Mouse (Mus musculus) MEL (cell line): Measurements from ENCODE around the gene Sult6b1. TPM values are rescaled to one million over a fixed set of nuclear protein-coding genes. Genes with fewer than 3 reads are reported as not detected.

Source experiments
- DNase-seq: peaks from one replicate; pipeline ENCODE4 v3.0.0; 2011; ENCODE audit warnings: low read depth, low spot score
- H3K27ac ChIP-seq: 2 replicates; pipeline ENCODE4 v1.5.1; 2012; ENCODE audit warnings: low read depth, mild to moderate bottlenecking, control low read depth, low read length, moderate library complexity; ENCODE audit not compliant: control insufficient read depth
- H3K27me3 ChIP-seq, 2 experiments: fragments of 150-350 bp in 1 of 2; sonication (generic) in 1 of 2; 2 replicates each; pipeline ENCODE4 v1.6.1; 2012; ENCODE audit warnings: low read length in 2 of 2, mild to moderate bottlenecking in 2 of 2, improper control_type of control experiment in 1 of 2, moderate library complexity in 1 of 2; ENCODE audit not compliant: insufficient read depth in 2 of 2, control insufficient read depth in 1 of 2
- H3K36me3 ChIP-seq, 2 experiments: 2 replicates each; pipeline ENCODE4 v1.6.1; 2012 to 2014; ENCODE audit warnings: low read length in 2 of 2, improper control_type of control experiment in 1 of 2, inconsistent platforms in 1 of 2, mild to moderate bottlenecking in 1 of 2; ENCODE audit not compliant: insufficient read depth in 2 of 2, control insufficient read depth in 1 of 2
- H3K4me1 ChIP-seq, 2 experiments: fragments of 150-350 bp in 1 of 2; sonication (generic) in 1 of 2; 2 replicates each; pipeline ENCODE4 v1.6.1; 2012; ENCODE audit warnings: low read length in 2 of 2, improper control_type of control experiment in 1 of 2, mild to moderate bottlenecking in 1 of 2; ENCODE audit not compliant: insufficient read depth in 2 of 2, control insufficient read depth in 1 of 2
- H3K4me3 ChIP-seq, 2 experiments: fragments of 150-350 bp in 1 of 2; sonication (generic) in 1 of 2; 2 replicates each; pipeline ENCODE4 v1.5.1; 2012; ENCODE audit warnings: low read depth in 2 of 2, low read length in 2 of 2, mild to moderate bottlenecking in 2 of 2, moderate library complexity in 2 of 2, control low read depth in 1 of 2, improper control_type of control experiment in 1 of 2; ENCODE audit not compliant: control insufficient read depth in 1 of 2, insufficient read depth in 1 of 2
- H3K79me2 ChIP-seq: 2 replicates; pipeline ENCODE4 v1.6.1; 2012; ENCODE audit warnings: mild to moderate bottlenecking, low read length, moderate library complexity; ENCODE audit not compliant: control insufficient read depth, poor library complexity, insufficient read depth
- H3K9ac ChIP-seq: 2 replicates; pipeline ENCODE4 v1.6.1; 2012; ENCODE audit warnings: low read depth, mild to moderate bottlenecking, control low read depth, low read length, moderate library complexity; ENCODE audit not compliant: control insufficient read depth, poor library complexity, severe bottlenecking
- H3K9me3 ChIP-seq: fragments of 150-350 bp; sonication (generic); replicated peaks from 2 replicates; pipeline ENCODE4 v1.6.1; 2012; ENCODE audit warnings: mild to moderate bottlenecking, low read length, improper control_type of control experiment, moderate library complexity; ENCODE audit not compliant: insufficient read depth
- CHD1 ChIP-seq: IDR thresholded peaks from 2 replicates; pipeline ENCODE4 v1.6.1; 2012; ENCODE audit warnings: low read depth, mild to moderate bottlenecking, inconsistent platforms, low read length, improper control_type of control experiment
- CHD2 ChIP-seq: IDR thresholded peaks from 2 replicates; pipeline ENCODE4 v1.6.1; 2011; ENCODE audit warnings: low read length, improper control_type of control experiment
- ELF1 ChIP-seq: IDR thresholded peaks from 2 replicates; pipeline ENCODE4 v1.6.1; 2014; ENCODE audit warnings: low read depth, mild to moderate bottlenecking, inconsistent platforms, low read length, improper control_type of control experiment, moderate library complexity
- EP300 ChIP-seq, 2 experiments: IDR thresholded peaks; 2 replicates each; pipeline ENCODE4 v1.6.1; 2011; ENCODE audit warnings: improper control_type of control experiment in 2 of 2, low read length in 2 of 2, low read depth in 1 of 2, mild to moderate bottlenecking in 1 of 2
- ETS1 ChIP-seq: IDR thresholded peaks from 2 replicates; pipeline ENCODE4 v1.6.1; 2012; ENCODE audit warnings: low read depth, mild to moderate bottlenecking, inconsistent platforms, low read length, improper control_type of control experiment, moderate library complexity
- GABPA ChIP-seq: IDR thresholded peaks from 2 replicates; pipeline ENCODE4 v1.6.1; 2012; ENCODE audit warnings: low read depth, mild to moderate bottlenecking, inconsistent platforms, low read length, improper control_type of control experiment, moderate library complexity
- GATA1 ChIP-seq: IDR thresholded peaks from 2 replicates; pipeline ENCODE4 v1.6.1; 2011; ENCODE audit warnings: low read depth, low read length, improper control_type of control experiment
- MAX ChIP-seq: IDR thresholded peaks from 2 replicates; pipeline ENCODE4 v1.6.1; 2011; ENCODE audit warnings: low read length, improper control_type of control experiment
- MAZ ChIP-seq: IDR thresholded peaks from 2 replicates; pipeline ENCODE4 v1.6.1; 2012; ENCODE audit warnings: low read depth, mild to moderate bottlenecking, inconsistent platforms, low read length, improper control_type of control experiment
- MXI1 ChIP-seq: IDR thresholded peaks from 2 replicates; pipeline ENCODE4 v1.6.1; 2011; ENCODE audit warnings: mild to moderate bottlenecking, low read depth, low read length, improper control_type of control experiment
- MYB ChIP-seq: IDR thresholded peaks from 2 replicates; pipeline ENCODE4 v1.6.1; 2011; ENCODE audit warnings: mild to moderate bottlenecking, low read depth, low read length, improper control_type of control experiment
- MYC ChIP-seq: IDR thresholded peaks from 2 replicates; pipeline ENCODE4 v1.6.1; 2011; ENCODE audit warnings: low read depth, mild to moderate bottlenecking, low read length, improper control_type of control experiment, moderate library complexity
- NRF1 ChIP-seq: IDR thresholded peaks from 2 replicates; pipeline ENCODE4 v1.6.1; 2014; ENCODE audit warnings: low read depth, mild to moderate bottlenecking, inconsistent platforms, low read length, improper control_type of control experiment, moderate library complexity; ENCODE audit not compliant: poor library complexity, insufficient read depth, severe bottlenecking
- RAD21 ChIP-seq: IDR thresholded peaks from 2 replicates; pipeline ENCODE4 v1.6.1; 2011; ENCODE audit warnings: mild to moderate bottlenecking, low read depth, low read length, improper control_type of control experiment
- RCOR1 ChIP-seq: IDR thresholded peaks from 2 replicates; pipeline ENCODE4 v1.6.1; 2012; ENCODE audit warnings: low read depth, mild to moderate bottlenecking, inconsistent platforms, low read length, improper control_type of control experiment
- TCF12 ChIP-seq: IDR thresholded peaks from 2 replicates; pipeline ENCODE4 v1.6.1; 2014; ENCODE audit warnings: low read depth, mild to moderate bottlenecking, inconsistent platforms, low read length, improper control_type of control experiment, moderate library complexity
- ZC3H11A ChIP-seq: IDR thresholded peaks from 2 replicates; pipeline ENCODE4 v1.6.1; 2012; ENCODE audit warnings: low read depth, mild to moderate bottlenecking, inconsistent platforms, low read length, improper control_type of control experiment
- ZKSCAN1 ChIP-seq: IDR thresholded peaks from 2 replicates; pipeline ENCODE4 v1.6.1; 2012; ENCODE audit warnings: low read depth, mild to moderate bottlenecking, inconsistent platforms, low read length, improper control_type of control experiment, moderate library complexity
- ZMIZ1 ChIP-seq: IDR thresholded peaks from 2 replicates; pipeline ENCODE4 v1.6.1; 2012; ENCODE audit warnings: low read depth, mild to moderate bottlenecking, inconsistent platforms, low read length, improper control_type of control experiment, moderate library complexity
- ZNF384 ChIP-seq: IDR thresholded peaks from 2 replicates; pipeline ENCODE4 v1.6.1; 2012; ENCODE audit warnings: low read depth, mild to moderate bottlenecking, inconsistent platforms, low read length, improper control_type of control experiment
- polyA plus RNA-seq, 2 experiments: library from polyadenylated mRNA; stranded (reverse) in 1 of 2; unstranded in 1 of 2; fragments of >175 nt in 1 of 2; fragments of >200 nt in 1 of 2; gene quantifications; 2 replicates each; pipeline versions ENCODE4 v1.2.1 to v1.2.4; 2012; ENCODE audit warnings: low replicate concordance in 2 of 2, low read depth in 1 of 2; ENCODE audit not compliant: insufficient read length in 2 of 2, insufficient read depth in 1 of 2, missing spikeins in 1 of 2
- total RNA-seq: library from RNA; depleted of rRNA; stranded (reverse); fragments of 300-350 nt; gene quantifications from 2 replicates; pipeline ENCODE4 v1.2.3, GENCODE M21; 2012

The Sult6b1 gene
- total and polyA plus RNA-seq, 3 experiments, result 0.29 TPM; not detected in 2

- peak; percentile 79 for DNase-seq
These were observed 29.1 kb upstream of the Sult6b1 start for GRCm38 (mm10) chr17:78935857-78936256.

GRCm38 (mm10) chr17:78917696-78918095 is 10.9 kb upstream of the Sult6b1 start:
- Histone ChIP-seq H3K9me3 (no peaks in the 10 kb centered on the region), H3K27me3 (no peaks in the 10 kb centered on the region), H3K79me2 (no peaks in the 10 kb centered on the region; the same call in 1 of the 2 replicates), H3K27ac (no peak overlapping the region), H3K9ac (no peak overlapping the region), H3K4me1 (peaks cover 0 to 8% of the 10 kb centered on the region in 2 experiments; a peak in 2 of 4 replicates), H3K36me3 (peaks cover 7 to 8% of the 10 kb centered on the region in 2 experiments), H3K4me3 (no peak overlapping the region)
- DNase-seq, result no peak
- TF ChIP-seq MAX (no peak), GATA1 (no peak), RAD21 (no peak), MYB (no peak), NRF1 (no peak), MXI1 (no peak), MYC (no peak), CHD2 (no peak), GABPA (no peak), ZMIZ1 (no peak)
- TF ChIP-seq, all 39 proteins: peak for 0

More at GRCm38 (mm10) chr17:78935857-78936256, 29.1 kb upstream of the Sult6b1 start:
- H3K27ac ChIP-seq, result peak overlapping the region; percentile 66
- H3K27me3 ChIP-seq, result no peaks in the 10 kb centered on the region
- no peaks in the 10 kb centered on the region for H3K9me3 ChIP-seq
- H3K4me1 ChIP-seq, result peaks cover 8 to 14% of the 10 kb centered on the region in 2 experiments
- H3K79me2 ChIP-seq, result peaks cover 42% of the 10 kb centered on the region
- no peak for TF ChIP-seq CHD2
- peak; percentile 90 for TF ChIP-seq ZNF384
- TF ChIP-seq ELF1, result peak; percentile 49; the same call in 1 of the 2 replicates
- 0 out of 2 replicates have a peak, but pooled peaks have one; percentile 36 for TF ChIP-seq RCOR1
- no peak for TF ChIP-seq ZC3H11A
- peak in 1 of 2 experiments; percentile 49; a peak in 2 of 4 replicates for TF ChIP-seq EP300 (IDR thresholded peaks at IDR 0.05; ENCODE audit: low read depth in 1 of 2, low read length in 2 of 2)
- 0 out of 2 replicates have a peak, but pooled peaks have one; percentile 7 for TF ChIP-seq TCF12
- TF ChIP-seq ETS1, result 0 out of 2 replicates have a peak, but pooled peaks have one; percentile 38
- peak; percentile 54; the same call in 1 of the 2 replicates for TF ChIP-seq MYC
- no peak for TF ChIP-seq ZKSCAN1
- TF ChIP-seq CHD1, result peak; percentile 45; the same call in 1 of the 2 replicates
- TF ChIP-seq MAZ, result 0 out of 2 replicates have a peak, but pooled peaks have one; percentile 42
- TF ChIP-seq, all 39 proteins: peak for 9
- H3K9ac ChIP-seq, result peak overlapping the region; percentile 91
- peaks cover 9 to 32% of the 10 kb centered on the region in 2 experiments for H3K36me3 ChIP-seq
- H3K4me3 ChIP-seq, result peak overlapping the region; percentile 84 to 86
